Mouse (Mus musculus) kidney, postnatal 0 days (tissue): ENCODE measurements around the gene Pank3. TPM values are rescaled to one million over a fixed set of nuclear protein-coding genes. Genes with fewer than 3 reads are reported as not detected.

Experiments used
- ATAC-seq: fragments of 200-750 bp; cut with Nextera tagmentation; replicated peaks from 2 replicates; pipeline ENCODE4 v1.8.0; 2017; ENCODE audit warnings: low read depth, moderate number of reproducible peaks, moderate TSS enrichment, moderate library complexity; ENCODE audit not compliant: low FRiP score
- DNase-seq: peaks from one replicate; pipeline ENCODE4 v3.0.0-alpha.2; 2016; ENCODE audit warnings: low spot score
- H3K27ac ChIP-seq: fragments of 300-500 bp; sonication (generic); 2 replicates; pipeline ENCODE4 v1.5.1; 2014; ENCODE audit warnings: mild to moderate bottlenecking
- H3K27me3 ChIP-seq: fragments of 300-500 bp; sonication (generic); 2 replicates; pipeline ENCODE4 v1.6.1; 2014; ENCODE audit warnings: low read length, mixed read lengths; ENCODE audit not compliant: insufficient read depth
- H3K36me3 ChIP-seq: fragments of 300-500 bp; sonication (generic); 2 replicates; pipeline ENCODE4 v1.6.1; 2014; ENCODE audit warnings: low read length, mixed read lengths; ENCODE audit not compliant: insufficient read depth
- H3K4me1 ChIP-seq: fragments of 300-500 bp; sonication (generic); replicated peaks from 2 replicates; pipeline ENCODE4 v1.6.1; 2014; ENCODE audit warnings: antibody characterized with exemption, low read length, mixed read lengths; ENCODE audit not compliant: insufficient read depth
- H3K4me2 ChIP-seq: fragments of 300-500 bp; sonication (generic); 2 replicates; pipeline ENCODE4 v1.6.1; 2014; ENCODE audit warnings: mild to moderate bottlenecking, low read length, moderate library complexity, mixed read lengths
- H3K4me3 ChIP-seq: fragments of 300-500 bp; sonication (generic); replicated peaks from 2 replicates; pipeline ENCODE4 v1.5.1; 2014; ENCODE audit warnings: low read depth, low read length
- H3K9ac ChIP-seq: fragments of 300-500 bp; sonication (generic); 2 replicates; pipeline ENCODE4 v1.6.1; 2014; ENCODE audit warnings: low read depth, low read length
- H3K9me3 ChIP-seq: fragments of 300-500 bp; sonication (generic); replicated peaks from 2 replicates; pipeline ENCODE4 v1.6.1; 2016; ENCODE audit warnings: low read length, inconsistent platforms, mixed read lengths
- CTCF ChIP-seq: IDR thresholded peaks from 2 replicates; pipeline ENCODE4 v1.5.1; 2016; ENCODE audit warnings: antibody characterized with exemption, low read depth, mild to moderate bottlenecking, moderate library complexity
- WGBS: fragments of 180-500 bp; shearing (Covaris S2); extraction: QIAGEN DNeasy Blood & Tissue Kit; methylation state at CpG from one replicate; pipeline ENCODE4 v1.1.7; 2014; 5-methylcytosine and 5-hydroxymethylcytosine counted together
- polyA plus RNA-seq: library from polyadenylated mRNA; unstranded; fragments of >200 nt; fragmentation: Nextera tagmentation; extraction: Ambion mirVana; gene quantifications from 2 replicates; pipeline ENCODE4 v1.2.1, GENCODE M21; 2015

Pank3 gene
- polyA plus RNA-seq, 1 experiment from 2014 or later: 13.3 TPM

DNA sequence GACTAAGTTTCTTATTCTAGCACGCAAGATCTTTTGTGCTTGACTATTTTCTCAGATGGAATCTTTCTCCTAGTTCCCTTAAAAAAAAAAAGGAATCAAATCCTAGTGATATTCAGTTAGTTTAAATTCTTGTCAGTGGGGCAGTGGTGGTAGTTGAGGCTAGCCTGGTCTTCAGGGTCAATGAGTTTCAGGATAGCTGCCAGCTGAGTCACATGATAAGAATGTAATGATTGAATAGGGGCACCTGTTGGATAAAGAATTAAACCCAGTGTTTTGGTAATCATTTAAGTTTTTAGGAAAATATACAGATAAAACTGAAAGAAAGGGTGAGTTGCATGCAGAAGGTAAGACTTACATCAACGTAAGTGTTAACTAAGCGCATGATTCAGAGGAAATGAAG lies 6.3 kb downstream of the Pank3 start:
- no peak overlapping the region for H3K27ac ChIP-seq
- ATAC-seq (no peak), DNase-seq (no peak)
- peaks cover 5% of the 10 kb centered on the region; the same call in 1 of the 2 replicates for H3K4me1 ChIP-seq
- H3K36me3 ChIP-seq: peaks cover 29% of the 10 kb centered on the region
- WGBS: 95% methylated on average over 3 of the region's 3 CpGs
- H3K4me2 ChIP-seq: no peak overlapping the region
- no peaks in the 10 kb centered on the region for H3K27me3 ChIP-seq
- no peak overlapping the region for H3K4me3 ChIP-seq
- no peak overlapping the region for H3K9ac ChIP-seq
- TF ChIP-seq CTCF: no peak
- no peaks in the 10 kb centered on the region for H3K9me3 ChIP-seq

DNA sequence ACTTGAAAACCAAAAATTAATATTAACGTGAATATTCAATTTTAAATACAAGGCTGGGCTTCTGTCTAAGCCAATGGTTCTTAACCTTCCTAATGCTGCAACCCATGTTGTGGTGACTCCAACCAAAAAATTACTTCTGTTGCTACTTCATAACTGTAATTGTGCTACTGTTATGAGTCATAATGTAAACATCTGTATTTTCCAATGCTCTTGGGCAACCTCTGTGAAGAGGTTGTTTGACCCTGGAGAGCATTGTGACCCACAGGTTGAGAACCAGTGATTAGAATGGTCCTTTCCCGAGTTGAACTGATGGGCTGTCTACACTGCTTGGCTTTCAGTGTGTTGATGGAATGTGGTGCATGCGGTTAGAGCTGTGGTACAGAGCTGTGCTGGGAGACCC lies 7.2 kb downstream of the Pank3 start:
- WGBS: 95% methylated on average over 3 of the region's 3 CpGs
- peaks cover 29% of the 10 kb centered on the region for H3K36me3 ChIP-seq
- no peak for DNase-seq

DNA sequence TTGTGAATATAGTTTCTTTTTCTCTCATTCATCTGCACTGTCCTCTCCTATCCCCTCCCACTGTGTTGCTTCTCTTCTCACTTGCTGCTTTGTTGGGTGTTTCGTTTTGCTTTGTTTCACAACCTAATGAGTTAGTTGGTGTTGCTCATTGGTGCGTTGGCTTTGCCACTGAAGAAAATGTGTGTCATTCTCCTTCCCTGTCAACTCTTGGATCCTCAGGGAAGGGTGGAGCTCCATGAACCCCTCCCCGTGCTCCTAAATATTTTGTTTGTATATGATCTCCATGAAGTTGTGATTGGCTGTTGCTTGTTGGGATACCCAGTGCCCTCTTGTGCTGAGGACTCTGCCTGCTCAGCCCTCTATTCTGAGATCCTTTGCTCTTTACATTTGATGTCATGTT lies 11.1 kb downstream of the Pank3 start:
- WGBS: 90% methylated on average over 3 of the region's 3 CpGs
- Histone ChIP-seq H3K36me3 (peaks cover 55% of the 10 kb centered on the region), H3K4me2 (no peak overlapping the region), H3K4me3 (no peak overlapping the region), H3K9ac (no peak overlapping the region), H3K27me3 (no peaks in the 10 kb centered on the region), H3K4me1 (no peaks in the 10 kb centered on the region), H3K9me3 (no peaks in the 10 kb centered on the region), H3K27ac (no peak overlapping the region)
- ATAC-seq (no peak), DNase-seq (no peak)
- TF ChIP-seq CTCF: no peak

More for the DNA sequence above, 7.2 kb downstream of the Pank3 start:
- no peak overlapping the region for H3K9ac ChIP-seq
- no peak overlapping the region for H3K4me2 ChIP-seq
- H3K27me3 ChIP-seq: no peaks in the 10 kb centered on the region
- H3K9me3 ChIP-seq: no peaks in the 10 kb centered on the region
- no peaks in the 10 kb centered on the region for H3K4me1 ChIP-seq
- no peak for TF ChIP-seq CTCF
- no peak for ATAC-seq
- no peak overlapping the region for H3K4me3 ChIP-seq
- no peak overlapping the region for H3K27ac ChIP-seq

- no peaks in the 10 kb centered on the region for H3K27me3 ChIP-seq
- TF ChIP-seq CTCF: no peak
- no peak for DNase-seq
- peaks cover 51% of the 10 kb centered on the region for H3K36me3 ChIP-seq
- H3K4me1 ChIP-seq: no peaks in the 10 kb centered on the region
- ATAC-seq: no peak
- 98% methylated on average over 3 of the region's 3 CpGs for WGBS
- no peak overlapping the region for H3K27ac ChIP-seq
- no peak overlapping the region for H3K9ac ChIP-seq
- H3K9me3 ChIP-seq: no peaks in the 10 kb centered on the region
- H3K4me2 ChIP-seq: no peak overlapping the region
- H3K4me3 ChIP-seq: no peak overlapping the region
These were observed 13.2 kb downstream of the Pank3 start for GRCm38 (mm10) chr11:35782444-35782843.

- no peak for ATAC-seq
These were observed 13.8 kb downstream of the Pank3 start for GRCm38 (mm10) chr11:35783038-35783437.

DNA sequence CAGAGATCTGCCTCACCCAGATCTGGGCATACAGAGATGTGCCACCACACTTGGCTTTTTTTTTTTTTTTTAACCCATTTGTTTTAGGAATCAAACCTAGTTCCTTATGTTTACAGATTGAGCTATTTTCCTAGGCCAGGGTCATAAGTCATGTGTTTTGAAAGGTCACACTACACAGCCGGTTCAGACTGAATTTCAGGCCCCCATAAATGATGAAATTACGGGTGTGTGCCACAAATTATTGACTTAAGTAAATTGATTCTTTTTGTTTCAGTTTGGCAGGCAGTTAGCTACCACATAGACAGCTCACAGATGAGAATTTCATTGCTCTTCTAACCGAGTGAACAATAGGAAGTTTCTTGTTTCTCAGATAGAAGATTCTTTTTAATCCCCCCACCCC lies 14.7 kb downstream of the Pank3 start:
- no peak overlapping the region for H3K4me3 ChIP-seq
- no peak for TF ChIP-seq CTCF
- no peak overlapping the region for H3K9ac ChIP-seq
- no peaks in the 10 kb centered on the region for H3K4me1 ChIP-seq
- H3K27me3 ChIP-seq: no peaks in the 10 kb centered on the region
- H3K27ac ChIP-seq: no peak overlapping the region
- no peak overlapping the region for H3K4me2 ChIP-seq
- no peak for ATAC-seq
- no peak for DNase-seq
- peaks cover 40% of the 10 kb centered on the region for H3K36me3 ChIP-seq
- WGBS: 85% methylated on average over 3 of the region's 3 CpGs
- H3K9me3 ChIP-seq: no peaks in the 10 kb centered on the region

More at GRCm38 (mm10) chr11:35783038-35783437, 13.8 kb downstream of the Pank3 start:
- Histone ChIP-seq H3K27ac (no peak overlapping the region), H3K4me1 (no peaks in the 10 kb centered on the region), H3K4me2 (no peak overlapping the region), H3K4me3 (no peak overlapping the region), H3K36me3 (peaks cover 45% of the 10 kb centered on the region), H3K9ac (no peak overlapping the region), H3K27me3 (no peaks in the 10 kb centered on the region), H3K9me3 (no peaks in the 10 kb centered on the region)
- no peak for DNase-seq
- 89% methylated on average over 5 of the region's 5 CpGs for WGBS
- TF ChIP-seq CTCF: peak; percentile 29; the same call in 1 of the 2 replicates

DNA sequence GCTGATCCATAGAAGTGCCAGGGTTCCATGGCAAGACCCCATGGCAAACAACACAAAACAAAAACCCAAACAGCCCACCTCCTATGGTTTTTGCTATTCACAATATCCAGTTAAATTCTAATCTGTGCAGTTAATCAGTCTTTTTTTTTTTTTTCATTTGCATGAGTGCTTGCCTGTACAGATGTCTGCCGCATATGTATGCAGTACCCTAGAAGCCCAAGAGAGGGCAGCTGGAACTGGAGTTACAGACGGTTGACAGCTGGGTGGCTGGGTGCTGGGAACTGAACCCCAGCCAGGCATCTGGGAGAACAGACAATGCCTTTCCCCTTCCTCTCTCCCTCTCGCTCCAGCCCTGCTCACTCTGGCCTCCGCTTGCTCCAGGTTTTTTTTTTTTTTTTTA lies 15.3 kb downstream of the Pank3 start:
- Histone ChIP-seq H3K9ac (no peak overlapping the region), H3K4me2 (no peak overlapping the region), H3K27me3 (no peaks in the 10 kb centered on the region), H3K9me3 (no peaks in the 10 kb centered on the region), H3K27ac (no peak overlapping the region), H3K4me1 (no peaks in the 10 kb centered on the region), H3K36me3 (peaks cover 35% of the 10 kb centered on the region), H3K4me3 (no peak overlapping the region)
- WGBS: 95% methylated on average over 4 of the region's 4 CpGs
- TF ChIP-seq CTCF: no peak
- no peak for ATAC-seq
- no peak for DNase-seq
